Mouse (Mus musculus): ENCODE results near the gene Mgat1.

The Mgat1 gene

GRCm38 (mm10) chr11:49260598-49261312 lies 16.8 kb downstream of the Mgat1 start:
- in situ Hi-C loops (cut with MboI; ENCODE audit: unreplicated experiment in 2 of 2), result loop anchor here in 1 of 2 experiments (5.0 to 10.0 kb wide), 3 partner anchors 148 to 486 kb away; partner anchors contain the start of gene Olfr1396

- in situ Hi-C loops (cut with MboI; ENCODE audit: unreplicated experiment in 2 of 2), result loop anchor here in 1 of 2 experiments (5.0 to 10.0 kb wide), 3 partner anchors 149 to 487 kb away; partner anchors contain the start of gene Olfr1396
These were observed 17.4 kb downstream of the Mgat1 start for GRCm38 (mm10) chr11:49261313-49261855.

- in situ Hi-C loops (cut with MboI; ENCODE audit: unreplicated experiment in 2 of 2), result loop anchor here in 1 of 2 experiments (5.0 to 10.0 kb wide), 3 partner anchors 150 to 487 kb away; partner anchors contain the start of gene Olfr1396
These were observed 18.3 kb downstream of the Mgat1 start for GRCm38 (mm10) chr11:49262286-49262685.

GRCm38 (mm10) chr11:49263149-49263548 lies 19.2 kb downstream of the Mgat1 start:
- in situ Hi-C loops (cut with MboI; ENCODE audit: unreplicated experiment in 2 of 2), result loop anchor here in 1 of 2 experiments (5.0 to 10.0 kb wide), 3 partner anchors 151 to 488 kb away; partner anchors contain the start of gene Olfr1396

- in situ Hi-C loops (cut with MboI; ENCODE audit: unreplicated experiment in 2 of 2), result loop anchor here in 1 of 2 experiments (5.0 to 10.0 kb wide), 3 partner anchors 152 to 489 kb away; partner anchors contain the start of gene Olfr1396
These were observed 20.1 kb downstream of the Mgat1 start for GRCm38 (mm10) chr11:49264081-49264480.

- in situ Hi-C loops (cut with MboI; ENCODE audit: unreplicated experiment in 2 of 2), result loop anchor here (5.0 to 10.0 kb wide), 4 partner anchors 152 to 492 kb away; partner anchors contain the start of gene Olfr1396 (in 1 of the 2)
These were observed 20.6 kb downstream of the Mgat1 start for GRCm38 (mm10) chr11:49264622-49265021.

- in situ Hi-C loops (cut with MboI; ENCODE audit: unreplicated experiment in 2 of 2), result loop anchor here (5.0 to 10.0 kb wide), 3 partner anchors 400 to 493 kb away; no protein-coding TSS in a partner anchor
These were observed 21.1 kb downstream of the Mgat1 start for GRCm38 (mm10) chr11:49265101-49265500.

- in situ Hi-C loops (cut with MboI; ENCODE audit: unreplicated experiment in 2 of 2), result loop anchor here (5.0 to 10.0 kb wide), 3 partner anchors 402 to 494 kb away; no protein-coding TSS in a partner anchor
These were observed 22.7 kb downstream of the Mgat1 start for GRCm38 (mm10) chr11:49266671-49267070.

GRCm38 (mm10) chr11:49267316-49267715 lies 23.3 kb downstream of the Mgat1 start:
- in situ Hi-C loops (cut with MboI; ENCODE audit: unreplicated experiment in 2 of 2), result loop anchor here (5.0 to 10.0 kb wide), 3 partner anchors 403 to 495 kb away; no protein-coding TSS in a partner anchor

GRCm38 (mm10) chr11:49267970-49268579 lies 24.1 kb downstream of the Mgat1 start:
- in situ Hi-C loops (cut with MboI; ENCODE audit: unreplicated experiment in 2 of 2), result loop anchor here (5.0 to 10.0 kb wide), 3 partner anchors 403 to 496 kb away; no protein-coding TSS in a partner anchor

GRCm38 (mm10) chr11:49269761-49270160 lies 25.8 kb downstream of the Mgat1 start:
- in situ Hi-C loops (cut with MboI; ENCODE audit: unreplicated experiment in 2 of 2), result loop anchor here (5.0 to 10.0 kb wide), 5 partner anchors 82 to 497 kb away; partner anchors contain the start of gene Btnl9 (in 2 of the 2)

- in situ Hi-C loops (cut with MboI; ENCODE audit: unreplicated experiment in 2 of 2), result loop anchor here (5.0 kb wide), 2 partner anchors 83 to 153 kb away; partner anchors contain the start of gene Btnl9 (in 2 of the 2)
These were observed 26.4 kb downstream of the Mgat1 start for GRCm38 (mm10) chr11:49270368-49270767.

GRCm38 (mm10) chr11:49271334-49271733 lies 27.3 kb downstream of the Mgat1 start:
- in situ Hi-C loops (cut with MboI; ENCODE audit: unreplicated experiment in 2 of 2), result loop anchor here (5.0 kb wide), 2 partner anchors 84 to 154 kb away; partner anchors contain the start of gene Btnl9 (in 2 of the 2)

- in situ Hi-C loops (cut with MboI; ENCODE audit: unreplicated experiment in 2 of 2), result loop anchor here (5.0 kb wide), 2 partner anchors 87 to 157 kb away; partner anchors contain the start of gene Btnl9 (in 2 of the 2)
These were observed 30.0 kb downstream of the Mgat1 start for GRCm38 (mm10) chr11:49273834-49274519.

GRCm38 (mm10) chr11:49278222-49278621 lies 34.2 kb downstream of the Mgat1 start, which contains the start of gene Olfr1393:
Olfr1393 (plus strand) TSS chr11:49278304.
- in situ Hi-C loops (cut with MboI; ENCODE audit: unreplicated experiment in 2 of 2), result loop anchor here in 1 of 2 experiments (25.0 kb wide), 1 partner anchor 609 kb away; no protein-coding TSS in a partner anchor

GRCm38 (mm10) chr11:49284982-49285381 lies 41.0 kb downstream of the Mgat1 start, which contains the start of gene Olfr1392:
Olfr1392 (plus strand) TSS chr11:49285282.
- in situ Hi-C loops (cut with MboI; ENCODE audit: unreplicated experiment in 2 of 2), result loop anchor here in 1 of 2 experiments (25.0 kb wide), 1 partner anchor 602 kb away; no protein-coding TSS in a partner anchor

GRCm38 (mm10) chr11:49287251-49287650 lies 43.3 kb downstream of the Mgat1 start:
- in situ Hi-C loops (cut with MboI; ENCODE audit: unreplicated experiment in 2 of 2), result loop anchor here in 1 of 2 experiments (25.0 kb wide), 1 partner anchor 600 kb away; no protein-coding TSS in a partner anchor

GRCm38 (mm10) chr11:49292777-49293176 lies 48.8 kb downstream of the Mgat1 start:
- in situ Hi-C loops (cut with MboI; ENCODE audit: unreplicated experiment in 2 of 2), result loop anchor here in 1 of 2 experiments (25.0 kb wide), 1 partner anchor 595 kb away; no protein-coding TSS in a partner anchor

- in situ Hi-C loops (cut with MboI; ENCODE audit: unreplicated experiment in 2 of 2), result no loop called here
These were observed 60.5 kb downstream of the Mgat1 start, which contains the start of gene Olfr10 for GRCm38 (mm10) chr11:49304441-49304840. Olfr10 (plus strand) TSS chr11:49304741.
